ENCODE assay signal across 8 mouse cellular contexts in the genomic region with DNA sequence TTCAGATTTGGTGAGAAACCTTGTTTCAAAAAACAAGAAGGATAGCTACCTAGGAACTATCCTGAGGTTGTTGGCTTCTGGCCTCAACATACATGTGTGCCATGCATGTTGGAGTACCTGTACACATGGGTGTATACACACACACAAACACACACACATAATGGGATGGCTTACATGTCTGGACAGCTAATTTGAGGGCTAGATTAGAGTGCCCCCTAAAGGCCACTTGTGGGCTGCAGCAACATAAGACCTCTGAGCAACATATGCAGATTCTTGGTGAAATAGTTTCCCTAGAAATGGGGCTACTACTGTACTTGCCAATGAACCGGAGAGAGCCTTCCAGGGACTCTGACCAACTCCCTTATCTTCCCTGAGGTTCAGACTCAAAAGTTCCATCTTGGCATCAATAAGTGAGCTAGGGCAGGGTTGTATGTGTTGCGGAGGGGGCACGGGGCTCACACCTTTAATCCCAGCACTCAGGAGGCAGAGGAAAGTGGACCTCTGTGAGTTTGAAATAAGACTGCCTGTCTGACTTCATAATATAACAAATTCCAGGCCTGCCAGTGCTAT. TPM values are rescaled to one million over a fixed set of nuclear protein-coding genes. Genes with fewer than 3 reads are reported as not detected.
DNase-seq lines count a peak whose midpoint lies in the region; ATAC-seq and TF ChIP-seq lines count a peak whose summit lies in the region.

No protein-coding gene starts in this region.

- peaks cover 16 to 69% of the 10 kb centered on the region in 2 experiments for H3K36me3 ChIP-seq in CH12.LX (replicated peaks in 1 of 2; ENCODE audit: control insufficient read depth in 1 of 2, insufficient read depth in 1 of 2, low read length in 1 of 2)
- no peaks in the 10 kb centered on the region; the same call in none of the 2 replicates for H3K36me3 ChIP-seq in embryonic facial prominence, embryonic 11.5 days (replicated peaks; ENCODE audit: control insufficient read depth, insufficient read depth, low read depth, low read length)
- H3K36me3 ChIP-seq in limb, embryonic 14.5 days (ENCODE audit: control insufficient read depth, insufficient read depth, low read length), result peaks cover 78% of the 10 kb centered on the region

- no peak overlapping the region for H3K9ac ChIP-seq in CH12.LX (ENCODE audit: insufficient read depth, low read depth)
- H3K9ac ChIP-seq in embryonic facial prominence, embryonic 11.5 days (replicated peaks; ENCODE audit: low read length), result no peak overlapping the region
- H3K9ac ChIP-seq in limb, embryonic 14.5 days (ENCODE audit: low read depth, low read length, severe bottlenecking), result no peak overlapping the region

- no peaks in the 10 kb centered on the region for H3K9me3 ChIP-seq in CH12.LX (replicated peaks; ENCODE audit: low read length)
- H3K9me3 ChIP-seq in embryonic facial prominence, embryonic 11.5 days (replicated peaks; ENCODE audit: control insufficient read depth, low read length), result no peaks in the 10 kb centered on the region
- no peaks in the 10 kb centered on the region for H3K9me3 ChIP-seq in limb, embryonic 14.5 days (ENCODE audit: control insufficient read depth, low read length)

- in situ Hi-C loops in CH12.LX (cut with MboI; ENCODE audit: low pct_ligation_motif_present, low pct_unique_long_range_greater_than_20kb, low sequenced_read_pairs), result loop anchor here (5.0 kb wide), 1 partner anchor 102 kb away; no protein-coding TSS in a partner anchor

- peak; percentile 78 for TF ChIP-seq RAD21 in CH12.LX (IDR thresholded peaks at IDR 0.05; ENCODE audit: low read depth, low read length)

- no peak overlapping the region for H3K4me2 ChIP-seq in CH12.LX (ENCODE audit: insufficient read depth, low read depth, poor library complexity, severe bottlenecking)
- no peak overlapping the region for H3K4me2 ChIP-seq in embryonic facial prominence, embryonic 11.5 days (ENCODE audit: low read depth, low read length)
- H3K4me2 ChIP-seq in limb, embryonic 14.5 days (replicated peaks; ENCODE audit: low read depth, low read length, severe bottlenecking), result no peak overlapping the region

- no peak for ATAC-seq in embryonic facial prominence, embryonic 11.5 days (replicated peaks; ENCODE audit: insufficient number of reproducible peaks, low FRiP score, low TSS enrichment, low read depth)
- ATAC-seq in limb, embryonic 14.5 days (ENCODE audit: low FRiP score, low read depth), result no peak

- TF ChIP-seq EP300 in CH12.LX (IDR thresholded peaks at IDR 0.05; ENCODE audit: low read length), result no peak

- DNase-seq in layer of hippocampus, adult 2 months (ENCODE audit: low spot score in 2 of 2), result peak in 1 of 2 experiments; percentile 51
- no peak for DNase-seq in layer of hippocampus, adult 9-11 months
- peak; percentile 65 for DNase-seq in CH12.LX (ENCODE audit: extremely low read depth)
- DNase-seq in adrenal gland, postnatal 10 days, result peak; percentile 70
- peak; percentile 58 for DNase-seq in embryonic facial prominence, embryonic 11.5 days (ENCODE audit: low spot score)
- DNase-seq in limb, embryonic 14.5 days (ENCODE audit: low spot score), result peak; percentile 43
- peak; percentile 66 for DNase-seq in retina, postnatal 1 day
- DNase-seq in yolk sac, embryonic 10.5 days (ENCODE audit: low spot score), result no peak

- no peak overlapping the region for H3K4me3 ChIP-seq in layer of hippocampus, adult 2 months
- no peak overlapping the region for H3K4me3 ChIP-seq in CH12.LX (replicated peaks in 1 of 3; ENCODE audit: low read depth in 2 of 3, low read length in 2 of 3, poor library complexity in 1 of 3)
- H3K4me3 ChIP-seq in embryonic facial prominence, embryonic 11.5 days (ENCODE audit: low read depth, low read length), result no peak overlapping the region
- H3K4me3 ChIP-seq in limb, embryonic 14.5 days (replicated peaks; ENCODE audit: low read length), result no peak overlapping the region

- 87% methylated on average over 3 of the region's 3 CpGs for WGBS in embryonic facial prominence, embryonic 11.5 days
- WGBS in limb, embryonic 14.5 days, result 92% methylated on average over 3 of the region's 3 CpGs

- H3K27me3 ChIP-seq in CH12.LX (replicated peaks), result no peaks in the 10 kb centered on the region
- no peaks in the 10 kb centered on the region for H3K27me3 ChIP-seq in embryonic facial prominence, embryonic 11.5 days (ENCODE audit: control insufficient read depth, insufficient read depth, low read length)
- no peaks in the 10 kb centered on the region for H3K27me3 ChIP-seq in limb, embryonic 14.5 days (ENCODE audit: control insufficient read depth, insufficient read depth, low read length)

- TF ChIP-seq POLR2A in CH12.LX (IDR thresholded peaks at IDR 0.05; ENCODE audit: low read depth, low read length), result no peak
- no peak for TF ChIP-seq POLR2A in limb, embryonic 14.5 days (IDR thresholded peaks at IDR 0.05; ENCODE audit: borderline replicate concordance, extremely low read depth, insufficient read depth, insufficient read length)

- H3K27ac ChIP-seq in layer of hippocampus, adult 2 months, result no peak overlapping the region
- no peak overlapping the region for H3K27ac ChIP-seq in CH12.LX (ENCODE audit: insufficient read depth, low read depth)
- no peak overlapping the region for H3K27ac ChIP-seq in embryonic facial prominence, embryonic 11.5 days (replicated peaks; ENCODE audit: low read depth, low read length)
- H3K27ac ChIP-seq in limb, embryonic 14.5 days (replicated peaks; ENCODE audit: low read depth, low read length), result no peak overlapping the region

- dilution Hi-C loops in CH12.LX (cut with MboI; ENCODE audit: extremely low pct_ligation_motif_present, extremely low pct_unique_long_range_greater_than_20kb, low sequenced_read_pairs), result no loop called here

- TF ChIP-seq CTCF in layer of hippocampus, adult 2 months (conservative IDR thresholded peaks at IDR 0.05), result peak; percentile 90
- peak; percentile 84 to 88 for TF ChIP-seq CTCF in CH12.LX (conservative IDR thresholded peaks at IDR 0.05 in 1 of 2, IDR thresholded peaks at IDR 0.05 in 1 of 2; ENCODE audit: low read depth in 2 of 2, low read length in 2 of 2)

- no peaks in the 10 kb centered on the region for H3K79me2 ChIP-seq in CH12.LX (replicated peaks; ENCODE audit: control insufficient read depth, extremely low read depth, insufficient read depth, poor library complexity, severe bottlenecking)

- H3K4me1 ChIP-seq in CH12.LX (ENCODE audit: control insufficient read depth in 1 of 2, insufficient read depth in 2 of 2), result no peaks in the 10 kb centered on the region
- no peaks in the 10 kb centered on the region for H3K4me1 ChIP-seq in embryonic facial prominence, embryonic 11.5 days (ENCODE audit: control insufficient read depth, insufficient read depth, low read length)
- no peaks in the 10 kb centered on the region for H3K4me1 ChIP-seq in limb, embryonic 14.5 days (ENCODE audit: control insufficient read depth, insufficient read depth, low read length)

TF ChIP-seq in CH12.LX, 34 proteins besides CTCF, POLR2A, EP300 and RAD21:
- TF ChIP-seq MXI1 (IDR thresholded peaks at IDR 0.05; ENCODE audit: low read depth, low read length) (no peak), SMC3 (IDR thresholded peaks at IDR 0.05; ENCODE audit: low read depth, low read length) (peak; percentile 71), ZC3H11A (IDR thresholded peaks at IDR 0.05; ENCODE audit: low read depth, low read length) (no peak), UBTF (IDR thresholded peaks at IDR 0.05; ENCODE audit: low read depth, low read length) (no peak), POLR2AphosphoS2 (IDR thresholded peaks at IDR 0.05; ENCODE audit: low read depth, low read length) (no peak), HCFC1 (IDR thresholded peaks at IDR 0.05; ENCODE audit: low read depth, low read length) (no peak), MAFK (IDR thresholded peaks at IDR 0.05; ENCODE audit: insufficient replicate concordance, low read length) (no peak)
TF ChIP-seq in CH12.LX: peak in this region for 1.

RNA-seq across cellular contexts. Expression of a gene that starts 15.2 kb away (rescaled TPM):
- total RNA-seq in layer of hippocampus, adult 2 months (2021), result 10 to 100 TPM; 34.3 to 35.4 TPM
- total RNA-seq in CH12.LX (2012; rRNA removed) (15.2 and 16.7 TPM in 2 replicates), CH12.LX (2014; rRNA removed) (6.2 and 6.7 TPM in 2 replicates)
- 11.7 and 12.1 TPM in 2 replicates for polyA plus RNA-seq in CH12.LX (2012; ENCODE audit: insufficient read length, low read depth)
- 10 to 100 TPM; 37.1 to 56.8 TPM for total RNA-seq in adrenal gland, postnatal 10 days (2021)
- 36.1 and 38.9 TPM in 2 replicates for polyA plus RNA-seq in embryonic facial prominence, embryonic 11.5 days (2014; fragmentation: Nextera tagmentation; extraction: Ambion mirVana)
- polyA plus RNA-seq in limb, embryonic 14.5 days (2012; rRNA removed), result 269 and 309 TPM in 2 replicates
- polyA plus RNA-seq in limb, embryonic 14.5 days (2014; fragmentation: Nextera tagmentation; extraction: Ambion mirVana), result 80.6 and 102 TPM in 2 replicates

RNA-seq across cellular contexts. Expression of a gene that starts 16.3 kb away (rescaled TPM):
- 1 to 10 TPM; 1.3 to 1.5 TPM for total RNA-seq in layer of hippocampus, adult 2 months (2021)
- 19.5 and 19.6 TPM in 2 replicates for total RNA-seq in CH12.LX (2012; rRNA removed)
- 13.1 and 13.6 TPM in 2 replicates for total RNA-seq in CH12.LX (2014; rRNA removed)
- 27.5 and 29.1 TPM in 2 replicates for polyA plus RNA-seq in CH12.LX (2012; ENCODE audit: insufficient read length, low read depth)
- total RNA-seq in adrenal gland, postnatal 10 days (2021), result 1 to 10 TPM; 4.2 to 4.6 TPM
- 1.6 and 2.2 TPM in 2 replicates for polyA plus RNA-seq in embryonic facial prominence, embryonic 11.5 days (2014; fragmentation: Nextera tagmentation; extraction: Ambion mirVana)
- 3.5 TPM in 2 replicates for polyA plus RNA-seq in limb, embryonic 14.5 days (2012; rRNA removed)
- polyA plus RNA-seq in limb, embryonic 14.5 days (2014; fragmentation: Nextera tagmentation; extraction: Ambion mirVana), result 5.0 and 6.6 TPM in 2 replicates

Comparison
In these comparisons a context has a peak if more than half of its experiments do, and no peak if none do; other contexts are left out.
1. DNase-seq: peak in CH12.LX (single experiment), adrenal gland, postnatal 10 days (single experiment), embryonic facial prominence, embryonic 11.5 days (single experiment), limb, embryonic 14.5 days (single experiment) and retina, postnatal 1 day (single experiment); none in layer of hippocampus, adult 9-11 months (single experiment) and yolk sac, embryonic 10.5 days (single experiment).